Mouse (Mus musculus) lung, embryonic 16.5 days (tissue): ENCODE results near the gene Prima1. TPM values are rescaled to one million over a fixed set of nuclear protein-coding genes. Genes with fewer than 3 reads are reported as not detected.

Experiments used
- ATAC-seq: fragments of 200-750 bp; cut with Nextera tagmentation; 2 replicates; pipeline ENCODE4 v1.8.0; 2017; ENCODE audit warnings: low read depth, mild to moderate bottlenecking, moderate library complexity
- H3K27ac ChIP-seq: fragments of 300-500 bp; sonication (generic); 2 replicates; pipeline ENCODE4 v1.5.1; 2014; ENCODE audit warnings: mild to moderate bottlenecking, control low read depth, low read length
- H3K27me3 ChIP-seq: fragments of 300-500 bp; sonication (generic); 2 replicates; pipeline ENCODE4 v1.6.1; 2014; ENCODE audit warnings: low read depth, low read length, mixed read lengths; ENCODE audit not compliant: control insufficient read depth, insufficient read depth
- H3K36me3 ChIP-seq: fragments of 300-500 bp; sonication (generic); 2 replicates; pipeline ENCODE4 v1.6.1; 2014; ENCODE audit warnings: low read length; ENCODE audit not compliant: control insufficient read depth, insufficient read depth
- H3K4me1 ChIP-seq: fragments of 300-500 bp; sonication (generic); replicated peaks from 2 replicates; pipeline ENCODE4 v1.6.1; 2014; ENCODE audit warnings: low read length, mixed read lengths; ENCODE audit not compliant: control insufficient read depth, insufficient read depth
- H3K4me2 ChIP-seq: fragments of 300-500 bp; sonication (generic); 2 replicates; pipeline ENCODE4 v1.6.1; 2014; ENCODE audit warnings: low read depth, low read length, control low read depth
- H3K4me3 ChIP-seq: fragments of 300-500 bp; sonication (generic); 2 replicates; pipeline ENCODE4 v1.5.1; 2014; ENCODE audit warnings: mild to moderate bottlenecking, low read length, control low read depth
- H3K9ac ChIP-seq: fragments of 300-500 bp; sonication (generic); 2 replicates; pipeline ENCODE4 v1.6.1; 2014; ENCODE audit warnings: low read length, control low read depth
- H3K9me3 ChIP-seq: fragments of 300-500 bp; sonication (generic); 2 replicates; pipeline ENCODE4 v1.6.1; 2016; ENCODE audit warnings: low read length; ENCODE audit not compliant: control insufficient read depth
- WGBS: fragments of 180-500 bp; shearing (Covaris S2); extraction: QIAGEN DNeasy Blood & Tissue Kit; methylation state at CpG from one replicate; pipeline ENCODE4 v1.1.7; 2014; 5-methylcytosine and 5-hydroxymethylcytosine counted together
- polyA plus RNA-seq: library from polyadenylated mRNA; unstranded; fragments of >200 nt; fragmentation: Nextera tagmentation; extraction: Ambion mirVana; gene quantifications from 2 replicates; pipeline ENCODE4 v1.2.1, GENCODE M21; 2015

Prima1 gene
- polyA plus RNA-seq, 1 experiment from 2014 or later = 0.23 TPM

DNA sequence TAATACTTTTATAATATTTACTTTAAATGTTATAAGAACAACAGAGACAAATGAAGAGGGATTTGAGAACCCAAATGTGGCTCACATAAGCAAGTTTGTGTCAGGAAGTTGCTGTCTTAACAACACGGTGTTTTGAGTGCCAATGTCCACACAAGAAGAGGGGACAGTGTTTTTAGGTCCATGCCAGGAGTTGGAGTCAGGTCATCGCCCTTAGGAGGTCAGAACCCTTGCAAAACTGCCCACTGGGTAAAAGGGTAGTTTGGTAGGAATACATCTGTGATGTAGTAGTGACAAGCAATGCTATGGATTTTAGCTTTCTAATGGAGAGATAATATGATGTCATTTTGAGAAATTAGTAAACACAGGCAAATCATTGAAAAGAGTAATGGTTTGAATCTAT, 91.7 kb downstream of the Prima1 start:
- Histone ChIP-seq H3K27me3 (no peaks in the 10 kb centered on the region), H3K9ac (no peak overlapping the region), H3K9me3 (no peaks in the 10 kb centered on the region), H3K36me3 (no peaks in the 10 kb centered on the region), H3K27ac (no peak overlapping the region), H3K4me1 (no peaks in the 10 kb centered on the region), H3K4me3 (no peak overlapping the region), H3K4me2 (no peak overlapping the region)
- WGBS = 58% methylated on average over 2 of the region's 2 CpGs
- ATAC-seq = no peak

Other genes with a start within 250 kb of the Prima1 start
- 0.43 TPM in 1 of 2 replicates, not detected in the other for gene Fam181a, start 68.8 kb upstream of the Prima1 start, polyA plus RNA-seq
- 8.3 and 8.4 TPM in 2 replicates for gene Asb2, start 113.9 kb upstream of the Prima1 start, polyA plus RNA-seq
- 7.2 and 8.2 TPM in 2 replicates for gene Otub2, start 146.5 kb upstream of the Prima1 start, polyA plus RNA-seq
- gene 9330161L09Rik, start 165.7 kb upstream of the Prima1 start, polyA plus RNA-seq = 0.30 TPM in 1 of 2 replicates, not detected in the other
- gene Ddx24, start 183.7 kb upstream of the Prima1 start, polyA plus RNA-seq = 82.1 and 90.0 TPM in 2 replicates
- 55.8 and 60.2 TPM in 2 replicates for gene Ifi27, start 192.1 kb upstream of the Prima1 start, polyA plus RNA-seq
- 6.9 and 11.5 TPM in 2 replicates for gene Ifi27l2a, start 201.5 kb upstream of the Prima1 start, polyA plus RNA-seq
- gene Ifi27l2b, start 215.1 kb upstream of the Prima1 start, polyA plus RNA-seq = not detected in 2 replicates